Mouse (Mus musculus) macrophage (primary cell): ENCODE measurements at regions not wholly inside any gene's neighbourhood (a gene's known extent, or its start where the extent isn't known, plus 50 kb on each side); places are given as distances from the start of the nearest gene placed in this dataset.

Experiments
- H3K27ac ChIP-seq: fragments of 350-480 bp; formaldehyde crosslinking; 2 replicates; pipeline ENCODE4 v1.9.0; 2021
- H3K36me3 ChIP-seq: fragments of 350-480 bp; formaldehyde crosslinking; 2 replicates; pipeline ENCODE4 v1.9.0; 2021; ENCODE audit errors: inconsistent target
- H3K4me3 ChIP-seq: fragments of 350-480 bp; formaldehyde crosslinking; 2 replicates; pipeline ENCODE4 v1.9.0; 2021; ENCODE audit errors: inconsistent target
- H3K79me2 ChIP-seq: fragments of 350-480 bp; formaldehyde crosslinking; 2 replicates; pipeline ENCODE4 v1.9.0; 2021; ENCODE audit errors: inconsistent target
- WGBS: methylation state at CpG from one replicate; pipeline ENCODE4 v1.1.7; 2026; ENCODE audit warnings: inconsistent platforms; ENCODE audit not compliant: missing documents; 5-methylcytosine and 5-hydroxymethylcytosine counted together

- H3K27ac ChIP-seq: no peak overlapping the region
- no peak overlapping the region for H3K4me3 ChIP-seq
- 79% methylated on average over 3 of the region's 3 CpGs for WGBS
- no peaks in the 10 kb centered on the region for H3K36me3 ChIP-seq
- no peaks in the 10 kb centered on the region for H3K79me2 ChIP-seq
Observed at GRCm38 (mm10) chr3:143087786-143088185, 206.0 kb upstream of the Pkn2 start.

GRCm38 (mm10) chr3:143078310-143078709 is 196.5 kb upstream of the Pkn2 start:
- no peaks in the 10 kb centered on the region for H3K36me3 ChIP-seq
- no peaks in the 10 kb centered on the region for H3K79me2 ChIP-seq
- WGBS: 98% methylated on average over 7 of the region's 7 CpGs
- no peak overlapping the region for H3K4me3 ChIP-seq
- H3K27ac ChIP-seq: no peak overlapping the region

GRCm38 (mm10) chr3:143071839-143072373 is 190.1 kb upstream of the Pkn2 start:
- H3K79me2 ChIP-seq: no peaks in the 10 kb centered on the region
- WGBS: 94% methylated on average over 4 of the region's 4 CpGs
- no peak overlapping the region for H3K27ac ChIP-seq
- H3K4me3 ChIP-seq: no peak overlapping the region
- no peaks in the 10 kb centered on the region for H3K36me3 ChIP-seq

GRCm38 (mm10) chr3:143054858-143055257 is 173.1 kb upstream of the Pkn2 start:
- no peaks in the 10 kb centered on the region for H3K79me2 ChIP-seq
- no peak overlapping the region for H3K27ac ChIP-seq
- H3K4me3 ChIP-seq: no peak overlapping the region
- WGBS: 86% methylated on average over 3 of the region's 3 CpGs
- H3K36me3 ChIP-seq: no peaks in the 10 kb centered on the region

- H3K36me3 ChIP-seq: no peaks in the 10 kb centered on the region
- 82% methylated on average over 11 of the region's 11 CpGs for WGBS
- H3K27ac ChIP-seq: no peak overlapping the region
- H3K4me3 ChIP-seq: no peak overlapping the region
- H3K79me2 ChIP-seq: no peaks in the 10 kb centered on the region
Observed at GRCm38 (mm10) chr3:143053286-143053993, 171.6 kb upstream of the Pkn2 start.

GRCm38 (mm10) chr3:143040666-143041065 is 158.9 kb upstream of the Pkn2 start:
- H3K27ac ChIP-seq: peak overlapping the region; percentile 13; the same call in 1 of the 2 replicates
- H3K79me2 ChIP-seq: no peaks in the 10 kb centered on the region
- 49% methylated on average over 3 of the region's 3 CpGs for WGBS
- H3K4me3 ChIP-seq: no peak overlapping the region
- H3K36me3 ChIP-seq: no peaks in the 10 kb centered on the region

- Histone ChIP-seq H3K4me3 (no peak overlapping the region), H3K27ac (no peak overlapping the region), H3K36me3 (no peaks in the 10 kb centered on the region), H3K79me2 (no peaks in the 10 kb centered on the region)
- 0% methylated on average over 1 of the region's 1 CpGs for WGBS
Observed at GRCm38 (mm10) chr3:143036108-143036507, 154.3 kb upstream of the Pkn2 start.

GRCm38 (mm10) chr3:143034588-143034987 is 152.8 kb upstream of the Pkn2 start:
- WGBS: 95% methylated on average over 9 of the region's 9 CpGs
- H3K79me2 ChIP-seq: no peaks in the 10 kb centered on the region
- H3K4me3 ChIP-seq: no peak overlapping the region
- no peaks in the 10 kb centered on the region for H3K36me3 ChIP-seq
- H3K27ac ChIP-seq: no peak overlapping the region

GRCm38 (mm10) chr3:143022486-143022885 is 140.7 kb upstream of the Pkn2 start:
- whole genome bisulfite sequencing: 94% methylated on average over 4 of the region's 4 CpGs
- no peak overlapping the region for H3K4me3 ChIP-seq
- no peaks in the 10 kb centered on the region for H3K36me3 ChIP-seq
- H3K27ac ChIP-seq: no peak overlapping the region
- H3K79me2 ChIP-seq: no peaks in the 10 kb centered on the region

GRCm38 (mm10) chr3:143021159-143021871 is 139.5 kb upstream of the Pkn2 start:
- H3K79me2 ChIP-seq: no peaks in the 10 kb centered on the region
- H3K4me3 ChIP-seq: no peak overlapping the region
- no peaks in the 10 kb centered on the region for H3K36me3 ChIP-seq
- WGBS: 38% methylated on average over 11 of the region's 11 CpGs
- no peak overlapping the region for H3K27ac ChIP-seq

- 79% methylated on average over 4 of the region's 4 CpGs for WGBS
- Histone ChIP-seq H3K4me3 (no peak overlapping the region), H3K36me3 (no peaks in the 10 kb centered on the region), H3K79me2 (no peaks in the 10 kb centered on the region), H3K27ac (no peak overlapping the region)
Observed at GRCm38 (mm10) chr3:143017480-143017879, 135.7 kb upstream of the Pkn2 start.

- Histone ChIP-seq H3K36me3 (no peaks in the 10 kb centered on the region), H3K4me3 (no peak overlapping the region), H3K79me2 (no peaks in the 10 kb centered on the region), H3K27ac (no peak overlapping the region)
- WGBS: 29% methylated on average over 5 of the region's 5 CpGs
Observed at GRCm38 (mm10) chr3:143016758-143017157, 135.0 kb upstream of the Pkn2 start.

GRCm38 (mm10) chr3:143014421-143014820 is 132.6 kb upstream of the Pkn2 start:
- Histone ChIP-seq H3K79me2 (no peaks in the 10 kb centered on the region), H3K36me3 (no peaks in the 10 kb centered on the region), H3K4me3 (no peak overlapping the region), H3K27ac (no peak overlapping the region)
- WGBS: 4% methylated on average over 4 of the region's 4 CpGs

- Histone ChIP-seq H3K79me2 (no peaks in the 10 kb centered on the region), H3K4me3 (no peak overlapping the region), H3K27ac (no peak overlapping the region), H3K36me3 (no peaks in the 10 kb centered on the region)
- 90% methylated on average over 3 of the region's 3 CpGs for WGBS
Observed at GRCm38 (mm10) chr3:143007047-143007446, 125.2 kb upstream of the Pkn2 start.

GRCm38 (mm10) chr3:143001952-143002351 is 120.1 kb upstream of the Pkn2 start:
- 96% methylated on average over 5 of the region's 5 CpGs for WGBS
- Histone ChIP-seq H3K79me2 (no peaks in the 10 kb centered on the region), H3K27ac (no peak overlapping the region), H3K4me3 (no peak overlapping the region), H3K36me3 (no peaks in the 10 kb centered on the region)
